Mouse (Mus musculus): Measurements from ENCODE around the gene Cops4.

Cops4 gene

GRCm38 (mm10) chr5:100581622-100582434 is 63.7 kb downstream of the Cops4 start:
- no peak for DNase-seq (ENCODE audit: low spot score in 2 of 2)

GRCm38 (mm10) chr5:100582435-100582826 is 64.3 kb downstream of the Cops4 start:
- no peak for DNase-seq (ENCODE audit: low spot score in 2 of 2)

GRCm38 (mm10) chr5:100583066-100583465 is 65.0 kb downstream of the Cops4 start:
- no peak for DNase-seq (ENCODE audit: low spot score in 2 of 2)

GRCm38 (mm10) chr5:100585206-100585644 is 67.1 kb downstream of the Cops4 start:
- no peak for DNase-seq (ENCODE audit: low spot score in 2 of 2)

GRCm38 (mm10) chr5:100585657-100586056 is 67.5 kb downstream of the Cops4 start:
- no peak for DNase-seq (ENCODE audit: low spot score in 2 of 2)

- DNase-seq (ENCODE audit: low spot score in 2 of 2) = no peak
Observed at GRCm38 (mm10) chr5:100587136-100587535, 69.0 kb downstream of the Cops4 start.

GRCm38 (mm10) chr5:100587626-100588025 is 69.5 kb downstream of the Cops4 start:
- no peak for DNase-seq (ENCODE audit: low spot score in 2 of 2)

- DNase-seq (ENCODE audit: low spot score in 2 of 2) = no peak
Observed at GRCm38 (mm10) chr5:100590505-100590904, 72.4 kb downstream of the Cops4 start.

- no peak for DNase-seq (ENCODE audit: low spot score in 2 of 2)
Observed at GRCm38 (mm10) chr5:100594803-100595467, 76.8 kb downstream of the Cops4 start.

GRCm38 (mm10) chr5:100595999-100596398 is 77.9 kb downstream of the Cops4 start:
- no peak for DNase-seq (ENCODE audit: low spot score in 2 of 2)
